Mouse (Mus musculus): ENCODE results near the gene Sept3. TPM values are rescaled to one million over a fixed set of nuclear protein-coding genes. Genes with fewer than 3 reads are reported as not detected.

The Sept3 gene
- polyA plus RNA-seq, 1 experiment from 2014 or later = 4.1 TPM

DNA sequence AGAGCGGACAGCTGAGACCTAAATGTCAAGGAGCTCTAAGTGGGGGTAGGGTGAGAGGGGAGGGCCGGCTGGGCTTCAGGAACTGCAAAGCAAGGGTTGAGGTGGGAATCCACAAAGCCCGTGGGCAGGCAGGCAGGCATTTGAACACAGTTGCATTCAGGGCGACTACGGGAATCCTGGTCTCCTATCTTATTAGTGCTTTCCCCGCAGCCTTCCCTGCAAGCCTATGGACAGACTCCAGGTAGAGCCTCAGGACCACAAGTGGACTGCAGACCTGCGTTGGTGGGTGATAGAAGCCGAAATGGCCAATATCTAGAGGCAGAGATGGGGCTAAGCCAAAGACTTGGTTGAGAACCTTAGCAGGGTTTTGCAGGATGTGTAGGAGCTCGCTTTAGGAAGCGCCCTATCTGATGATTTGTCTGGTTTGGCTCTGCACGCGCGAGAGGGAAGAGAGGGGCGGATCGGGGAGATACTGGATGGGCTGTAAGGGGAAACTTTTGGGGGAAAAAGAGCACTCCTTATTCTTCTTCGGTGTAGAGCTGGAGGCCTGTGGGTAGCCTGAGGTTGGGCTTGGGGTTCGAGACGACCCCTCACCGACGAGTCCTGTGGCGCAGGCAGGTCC is 65.8 kb downstream of the Sept3 start:
- Histone ChIP-seq H3K36me3 (ENCODE audit: control insufficient read depth, insufficient read depth) (peaks cover 11% of the 10 kb centered on the region), H3K4me2 (ENCODE audit: low read depth, low read length) (peak overlapping the region; percentile 76), H3K27ac (ENCODE audit: low read length) (peak overlapping the region; percentile 86), H3K4me3 (ENCODE audit: low read length) (peak overlapping the region; percentile 64), H3K27me3 (ENCODE audit: control insufficient read depth, insufficient read depth, low read length) (no peaks in the 10 kb centered on the region), H3K9ac (ENCODE audit: low read length) (peak overlapping the region; percentile 87), H3K9me3 (replicated peaks; ENCODE audit: control insufficient read depth, low read length) (no peaks in the 10 kb centered on the region), H3K4me1 (ENCODE audit: control insufficient read depth, insufficient read depth, low read length) (peaks cover 29% of the 10 kb centered on the region)
- 33% methylated on average over 21 of the region's 21 CpGs for WGBS
- no peak for ATAC-seq (replicated peaks; ENCODE audit: extremely low read depth, insufficient read depth, low FRiP score)

DNA sequence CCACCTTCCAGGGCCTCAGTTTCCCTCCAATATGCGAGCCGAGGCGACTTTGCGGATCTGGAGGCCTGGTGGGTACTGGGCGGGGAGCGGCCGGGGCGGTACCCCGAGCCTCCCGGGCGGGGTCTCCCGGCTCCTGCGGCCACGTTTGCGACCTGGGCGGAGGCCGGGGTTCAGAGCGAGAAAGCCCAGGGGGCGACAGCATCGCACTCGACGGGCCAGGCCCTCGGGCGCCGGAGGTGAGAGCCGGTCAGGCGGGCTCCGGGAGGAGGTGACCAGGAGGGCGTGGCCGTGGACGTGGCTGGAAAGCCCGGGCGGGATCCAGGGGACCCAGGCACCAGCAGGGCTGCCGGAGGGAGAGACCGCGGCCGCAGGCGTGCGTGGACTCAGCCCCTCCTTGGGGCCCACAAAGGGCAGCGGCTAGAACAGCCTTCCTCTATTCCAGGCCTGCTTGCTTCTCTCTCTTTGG is 66.4 kb downstream of the Sept3 start:
- Histone ChIP-seq H3K4me3 (ENCODE audit: low read length) (peak overlapping the region; percentile 64), H3K27ac (ENCODE audit: low read length) (peak overlapping the region; percentile 86), H3K9ac (ENCODE audit: low read length) (peak overlapping the region; percentile 87), H3K9me3 (replicated peaks; ENCODE audit: control insufficient read depth, low read length) (no peaks in the 10 kb centered on the region), H3K36me3 (ENCODE audit: control insufficient read depth, insufficient read depth) (peaks cover 5% of the 10 kb centered on the region), H3K27me3 (ENCODE audit: control insufficient read depth, insufficient read depth, low read length) (no peaks in the 10 kb centered on the region), H3K4me1 (ENCODE audit: control insufficient read depth, insufficient read depth, low read length) (peaks cover 29% of the 10 kb centered on the region), H3K4me2 (ENCODE audit: low read depth, low read length) (peak overlapping the region; percentile 76)
- 2% methylated on average over 40 of the region's 40 CpGs for WGBS
- 0 out of 2 replicates have a peak, but pooled peaks have one; percentile 3 for ATAC-seq (replicated peaks; ENCODE audit: extremely low read depth, insufficient read depth, low FRiP score)

GRCm38 (mm10) chr15:82341675-82342542 is 67.2 kb downstream of the Sept3 start:
- no peak for ATAC-seq (replicated peaks; ENCODE audit: extremely low read depth, insufficient read depth, low FRiP score)
- Histone ChIP-seq H3K9ac (ENCODE audit: low read length) (peak overlapping the region; percentile 87), H3K4me3 (ENCODE audit: low read length) (peak overlapping the region; percentile 64), H3K27ac (ENCODE audit: low read length) (peak overlapping the region; percentile 86), H3K4me1 (ENCODE audit: control insufficient read depth, insufficient read depth, low read length) (peaks cover 33% of the 10 kb centered on the region), H3K27me3 (ENCODE audit: control insufficient read depth, insufficient read depth, low read length) (no peaks in the 10 kb centered on the region), H3K9me3 (replicated peaks; ENCODE audit: control insufficient read depth, low read length) (no peaks in the 10 kb centered on the region), H3K4me2 (ENCODE audit: low read depth, low read length) (peak overlapping the region; percentile 76), H3K36me3 (ENCODE audit: control insufficient read depth, insufficient read depth) (no peaks in the 10 kb centered on the region; the same call in 1 of the 2 replicates)
- WGBS = 35% methylated on average over 15 of the region's 15 CpGs

- WGBS = 73% methylated on average over 5 of the region's 5 CpGs
- Histone ChIP-seq H3K4me3 (ENCODE audit: low read length) (peak overlapping the region; percentile 64; the same call in 1 of the 2 replicates), H3K4me2 (ENCODE audit: low read depth, low read length) (peak overlapping the region; percentile 76)
Measured at GRCm38 (mm10) chr15:82342543-82342935, 67.8 kb downstream of the Sept3 start.

GRCm38 (mm10) chr15:82343368-82344287 is 68.9 kb downstream of the Sept3 start:
- H3K4me2 ChIP-seq (ENCODE audit: low read depth, low read length) = no peak overlapping the region
- no peaks in the 10 kb centered on the region for H3K27me3 ChIP-seq (ENCODE audit: control insufficient read depth, insufficient read depth, low read length)
- ATAC-seq (replicated peaks; ENCODE audit: extremely low read depth, insufficient read depth, low FRiP score) = no peak
- peaks cover 9% of the 10 kb centered on the region for H3K36me3 ChIP-seq (ENCODE audit: control insufficient read depth, insufficient read depth)
- WGBS = 88% methylated on average over 27 of the region's 27 CpGs
- H3K4me3 ChIP-seq (ENCODE audit: low read length) = no peak overlapping the region
- no peak overlapping the region for H3K9ac ChIP-seq (ENCODE audit: low read length)
- peaks cover 31% of the 10 kb centered on the region for H3K4me1 ChIP-seq (ENCODE audit: control insufficient read depth, insufficient read depth, low read length)
- no peaks in the 10 kb centered on the region for H3K9me3 ChIP-seq (replicated peaks; ENCODE audit: control insufficient read depth, low read length)
- no peak overlapping the region for H3K27ac ChIP-seq (ENCODE audit: low read length)

More at GRCm38 (mm10) chr15:82342543-82342935, 67.8 kb downstream of the Sept3 start:
- peak overlapping the region; percentile 87 for H3K9ac ChIP-seq (ENCODE audit: low read length)
- H3K27me3 ChIP-seq (ENCODE audit: control insufficient read depth, insufficient read depth, low read length) = no peaks in the 10 kb centered on the region
- no peak for ATAC-seq (replicated peaks; ENCODE audit: extremely low read depth, insufficient read depth, low FRiP score)
- peaks cover 36% of the 10 kb centered on the region for H3K4me1 ChIP-seq (ENCODE audit: control insufficient read depth, insufficient read depth, low read length)
- H3K27ac ChIP-seq (ENCODE audit: low read length) = peak overlapping the region; percentile 86
- no peaks in the 10 kb centered on the region for H3K36me3 ChIP-seq (ENCODE audit: control insufficient read depth, insufficient read depth)
- no peaks in the 10 kb centered on the region for H3K9me3 ChIP-seq (replicated peaks; ENCODE audit: control insufficient read depth, low read length)

Other genes with a start within 250 kb of the Sept3 start
- gene Desi1, start 241.0 kb upstream of the Sept3 start, polyA plus RNA-seq (2015; fragmentation: Nextera tagmentation; extraction: Ambion mirVana) = 22.4 and 37.4 TPM in 2 replicates
- gene Snu13, start 227.3 kb upstream of the Sept3 start, polyA plus RNA-seq (2015; fragmentation: Nextera tagmentation; extraction: Ambion mirVana) = 174 and 210 TPM in 2 replicates
- gene 4930407I10Rik, start 215.7 kb upstream of the Sept3 start, polyA plus RNA-seq (2015; fragmentation: Nextera tagmentation; extraction: Ambion mirVana) = not detected in 2 replicates
- not detected in 2 replicates for gene Mei1, start 204.9 kb upstream of the Sept3 start, polyA plus RNA-seq (2015; fragmentation: Nextera tagmentation; extraction: Ambion mirVana)
- 9.9 and 11.7 TPM in 2 replicates for gene Ccdc134, start 147.0 kb upstream of the Sept3 start, polyA plus RNA-seq (2015; fragmentation: Nextera tagmentation; extraction: Ambion mirVana)
- 91.6 and 92.0 TPM in 2 replicates for gene Srebf2, start 127.7 kb upstream of the Sept3 start, polyA plus RNA-seq (2015; fragmentation: Nextera tagmentation; extraction: Ambion mirVana)
- 0.15 and 0.32 TPM in 2 replicates for gene Shisa8, start 62.1 kb upstream of the Sept3 start, polyA plus RNA-seq (2015; fragmentation: Nextera tagmentation; extraction: Ambion mirVana)
- 0.18 TPM in 1 of 2 replicates, not detected in the other for gene Tnfrsf13c, start 50.5 kb upstream of the Sept3 start, polyA plus RNA-seq (2015; fragmentation: Nextera tagmentation; extraction: Ambion mirVana)
- 50.8 and 57.2 TPM in 2 replicates for gene Cenpm, start 30.1 kb upstream of the Sept3 start, polyA plus RNA-seq (2015; fragmentation: Nextera tagmentation; extraction: Ambion mirVana)
- not detected in 2 replicates for gene 1500009C09Rik, start 22.5 kb upstream of the Sept3 start, polyA plus RNA-seq (2015; fragmentation: Nextera tagmentation; extraction: Ambion mirVana)
- 0.17 and 0.22 TPM in 2 replicates for gene Wbp2nl, start 24.1 kb downstream of the Sept3 start, polyA plus RNA-seq (2015; fragmentation: Nextera tagmentation; extraction: Ambion mirVana)
- 44.1 and 47.8 TPM in 2 replicates for gene Naga, start 64.0 kb downstream of the Sept3 start, polyA plus RNA-seq (2015; fragmentation: Nextera tagmentation; extraction: Ambion mirVana)
- gene Pheta2, start 64.0 kb downstream of the Sept3 start, polyA plus RNA-seq (2015; fragmentation: Nextera tagmentation; extraction: Ambion mirVana) = 8.1 and 9.4 TPM in 2 replicates
- gene Smdt1, start 64.1 kb downstream of the Sept3 start, polyA plus RNA-seq (2015; fragmentation: Nextera tagmentation; extraction: Ambion mirVana) = 340 and 355 TPM in 2 replicates
- 604 and 609 TPM in 2 replicates for gene Ndufa6, start 79.4 kb downstream of the Sept3 start, polyA plus RNA-seq (2015; fragmentation: Nextera tagmentation; extraction: Ambion mirVana)
- gene Cyp2d22, start 105.4 kb downstream of the Sept3 start, polyA plus RNA-seq (2015; fragmentation: Nextera tagmentation; extraction: Ambion mirVana) = 13.6 and 15.7 TPM in 2 replicates
- not detected in 2 replicates for gene Cyp2d11, start 119.1 kb downstream of the Sept3 start, polyA plus RNA-seq (2015; fragmentation: Nextera tagmentation; extraction: Ambion mirVana)
- gene Cyp2d10, start 132.3 kb downstream of the Sept3 start, polyA plus RNA-seq (2015; fragmentation: Nextera tagmentation; extraction: Ambion mirVana) = 0.33 TPM in 1 of 2 replicates, not detected in the other
- gene Cyp2d9, start 158.5 kb downstream of the Sept3 start, polyA plus RNA-seq (2015; fragmentation: Nextera tagmentation; extraction: Ambion mirVana) = not detected in 2 replicates

Data from heart, embryonic 16.5 days (tissue).